Mouse (Mus musculus): ENCODE results near the gene Kcnt2. TPM values are rescaled to one million over a fixed set of nuclear protein-coding genes. Genes with fewer than 3 reads are reported as not detected.
A peak's percentile ranks its signal among the peaks of the same experiment; 100 is the strongest.

The Kcnt2 gene
- total RNA-seq, 2 experiments from 2014 or later, result 2.5 to 2.6 TPM

GRCm38 (mm10) chr1:140491406-140491805 lies 245.4 kb downstream of the Kcnt2 start:
- no peak for DNase-seq (ENCODE audit: low spot score in 2 of 2)

- DNase-seq (ENCODE audit: low spot score in 2 of 2), result no peak
Observed at GRCm38 (mm10) chr1:140492237-140492636, 246.3 kb downstream of the Kcnt2 start.

GRCm38 (mm10) chr1:140513451-140513850 lies 267.5 kb downstream of the Kcnt2 start:
- DNase-seq (ENCODE audit: low spot score in 2 of 2), result no peak

- DNase-seq (ENCODE audit: low spot score in 2 of 2), result peak; percentile 6 to 18
Observed at GRCm38 (mm10) chr1:140531285-140531908, 285.4 kb downstream of the Kcnt2 start.

GRCm38 (mm10) chr1:140534849-140535248 lies 288.9 kb downstream of the Kcnt2 start:
- no peak for DNase-seq (ENCODE audit: low spot score in 2 of 2)

- no peak for DNase-seq (ENCODE audit: low spot score in 2 of 2)
Observed at GRCm38 (mm10) chr1:140542066-140542465, 296.1 kb downstream of the Kcnt2 start.

GRCm38 (mm10) chr1:140548711-140549110 lies 302.8 kb downstream of the Kcnt2 start:
- no peak for DNase-seq (ENCODE audit: low spot score in 2 of 2)

- DNase-seq (ENCODE audit: low spot score in 2 of 2), result no peak
Observed at GRCm38 (mm10) chr1:140560801-140561200, 314.8 kb downstream of the Kcnt2 start.

- no peak for DNase-seq (ENCODE audit: low spot score in 2 of 2)
Observed at GRCm38 (mm10) chr1:140572141-140572540, 326.2 kb downstream of the Kcnt2 start.

- DNase-seq (ENCODE audit: low spot score in 2 of 2), result no peak
Observed at GRCm38 (mm10) chr1:140578607-140579006, 332.6 kb downstream of the Kcnt2 start.

GRCm38 (mm10) chr1:140588302-140588701 lies 342.3 kb downstream of the Kcnt2 start:
- no peak for DNase-seq (ENCODE audit: low spot score in 2 of 2)

- DNase-seq (ENCODE audit: low spot score in 2 of 2), result no peak
Observed at GRCm38 (mm10) chr1:140608765-140609297, 362.9 kb downstream of the Kcnt2 start.

- DNase-seq (ENCODE audit: low spot score in 2 of 2), result no peak
Observed at GRCm38 (mm10) chr1:140613101-140613500, 367.1 kb downstream of the Kcnt2 start.

- no peak for DNase-seq (ENCODE audit: low spot score in 2 of 2)
Observed at GRCm38 (mm10) chr1:140614840-140615239, 368.9 kb downstream of the Kcnt2 start.

GRCm38 (mm10) chr1:140618164-140618563 lies 372.2 kb downstream of the Kcnt2 start:
- no peak for DNase-seq (ENCODE audit: low spot score in 2 of 2)

- DNase-seq (ENCODE audit: low spot score in 2 of 2), result no peak
Observed at GRCm38 (mm10) chr1:140624918-140625317, 379.0 kb downstream of the Kcnt2 start.

- DNase-seq (ENCODE audit: low spot score in 2 of 2), result no peak
Observed at GRCm38 (mm10) chr1:140659607-140660340, 413.8 kb downstream of the Kcnt2 start.

GRCm38 (mm10) chr1:140660751-140661403 lies 414.9 kb downstream of the Kcnt2 start:
- DNase-seq (ENCODE audit: low spot score in 2 of 2), result no peak

- DNase-seq (ENCODE audit: low spot score in 2 of 2), result no peak
Observed at GRCm38 (mm10) chr1:140661404-140661787, 415.4 kb downstream of the Kcnt2 start.
